Mouse (Mus musculus) spleen, adult 2 months (tissue): ENCODE measurements around the gene Timm23.

Experiments used
- CTCF ChIP-seq: fragments of 200-500 bp; IDR thresholded peaks from 2 replicates; pipeline ENCODE4 v1.5.1; 2011; ENCODE audit warnings: mild to moderate bottlenecking, inconsistent platforms; ENCODE audit not compliant: insufficient read depth, insufficient read length, insufficient replicate concordance; ENCODE audit errors: extremely low read depth
- POLR2A ChIP-seq: fragments of 200-500 bp; IDR thresholded peaks from 2 replicates; pipeline ENCODE4 v1.6.1; 2011; ENCODE audit warnings: low read depth, low read length, inconsistent platforms

- TF ChIP-seq POLR2A, result no peak
- no peak for TF ChIP-seq CTCF
These were observed 38.4 kb downstream of the Timm23 start for GRCm38 (mm10) chr14:32163203-32163888.
